Mouse (Mus musculus): ENCODE results near the gene Rps6kb2.
"Not testable (repeated sequence)": the region's sequence is repeated elsewhere in the genome, so short reads cannot be mapped to it uniquely, and the experiment has no call there.

DNA sequence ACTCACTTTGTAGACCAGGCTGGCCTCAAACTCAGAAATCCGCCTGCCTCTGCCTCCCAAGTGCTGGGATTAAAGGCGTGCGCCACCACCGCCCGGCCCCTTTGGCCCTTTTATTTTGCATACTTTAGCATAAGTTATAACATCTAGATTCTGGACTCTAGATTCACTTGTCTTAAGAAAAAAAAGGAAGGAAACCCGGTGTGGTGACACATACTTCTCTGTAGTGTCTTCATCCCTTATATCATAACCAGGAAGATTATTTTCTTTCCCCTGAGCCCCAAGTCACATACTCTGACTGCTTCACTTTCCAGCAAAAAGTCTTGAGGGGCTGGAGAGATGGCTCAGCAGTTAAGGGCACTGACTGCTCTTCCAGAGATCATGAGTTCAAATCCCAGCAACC lies 41.3 kb downstream of the Rps6kb2 start:
- TF ChIP-seq POLR2A (IDR thresholded peaks at IDR 0.05; ENCODE audit: control insufficient read depth, low read depth, low read length); CTCF (IDR thresholded peaks at IDR 0.05; ENCODE audit: control insufficient read depth, insufficient read depth, insufficient replicate concordance, low read depth, low read length): not testable (repeated sequence)
